Mouse (Mus musculus) thymus, postnatal 25 days (tissue): ENCODE measurements around the gene Crebbp.

Experiments used
- DNase-seq: peaks from one replicate; pipeline ENCODE4 v3.0.0; 2022

Gene Crebbp

DNA sequence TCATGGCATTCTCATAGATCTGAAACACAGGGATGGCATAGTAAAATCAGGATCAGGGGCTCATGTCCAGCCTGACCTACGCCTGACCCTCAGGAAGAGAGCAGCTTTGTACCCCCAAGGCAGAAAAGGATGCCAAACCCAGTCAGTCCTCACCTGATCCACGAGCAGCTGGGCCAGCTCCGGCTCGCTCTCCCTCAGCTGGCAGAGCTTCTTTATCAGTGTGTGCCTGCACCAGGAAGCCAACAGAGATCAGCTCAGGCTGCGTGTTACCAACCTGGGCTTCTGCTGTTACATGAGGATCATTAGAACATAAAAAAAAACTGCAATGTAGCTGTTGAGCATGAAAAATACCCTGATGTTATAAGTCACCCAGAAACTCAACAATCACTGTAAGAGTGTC lies 173.6 kb downstream of the Crebbp start:
- no peak for DNase-seq

DNA sequence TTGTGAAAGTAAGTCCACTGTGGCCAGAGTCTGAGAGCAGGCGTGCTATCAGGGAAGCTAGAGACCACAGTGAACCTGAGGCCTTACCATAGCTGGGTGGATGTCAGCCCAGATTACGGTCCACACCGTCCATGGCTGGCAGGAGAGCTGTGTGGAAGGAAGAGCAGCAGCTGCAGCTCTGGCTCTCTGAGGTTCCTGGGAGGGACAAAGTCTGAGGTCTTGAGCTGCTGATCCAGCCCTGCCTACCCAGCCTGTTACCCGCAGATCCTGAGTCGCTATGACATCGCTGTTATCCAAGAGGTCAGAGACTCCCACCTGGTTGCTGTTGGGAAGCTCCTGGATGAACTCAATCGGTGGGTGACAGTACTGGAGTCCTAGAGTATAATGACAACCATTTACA lies 176.1 kb downstream of the Crebbp start:
- no peak for DNase-seq

DNA sequence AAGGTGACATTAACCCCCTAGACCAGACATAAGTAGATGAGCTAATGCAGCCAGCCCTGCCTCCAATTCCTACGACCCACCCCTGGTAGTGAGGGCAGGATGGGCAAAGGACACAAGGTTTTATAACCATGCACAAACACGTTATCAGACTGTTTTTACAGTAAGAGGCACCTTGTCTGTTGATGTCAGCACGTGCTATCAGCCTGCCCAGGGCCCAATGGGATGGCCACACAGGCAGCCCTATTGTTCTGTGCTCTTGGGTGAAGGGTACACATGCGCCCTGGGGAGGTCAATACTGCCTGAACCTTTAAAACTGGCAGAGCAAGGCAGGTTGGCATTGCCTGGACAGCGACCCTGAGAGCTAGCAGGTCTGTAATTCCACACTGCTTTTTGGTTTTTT lies 177.0 kb downstream of the Crebbp start, which contains the start of gene Dnase1:
Dnase1 (plus strand) TSS at position 136 of the 400 bp plus-strand sequence.
- DNase-seq: no peak

DNA sequence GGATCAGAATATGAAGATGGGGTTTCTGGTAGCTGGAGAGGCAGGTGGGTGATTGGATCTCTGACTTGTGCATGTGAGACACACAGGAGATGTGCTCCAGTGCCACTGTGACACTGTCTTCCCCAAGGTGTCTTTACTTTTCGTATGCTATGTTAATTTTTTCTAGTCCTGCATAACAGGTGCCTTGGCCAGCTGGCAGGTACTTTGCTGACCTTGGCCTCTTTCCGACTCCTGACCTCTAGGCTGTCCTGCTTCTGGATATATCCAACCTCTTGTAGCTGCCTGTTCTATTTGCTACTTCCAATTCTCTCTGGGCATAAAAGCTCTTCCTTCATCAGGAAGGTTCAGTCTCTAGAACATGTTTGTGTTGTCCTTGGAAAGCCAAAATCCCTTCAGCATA lies 178.2 kb downstream of the Crebbp start:
- DNase-seq: no peak

DNA sequence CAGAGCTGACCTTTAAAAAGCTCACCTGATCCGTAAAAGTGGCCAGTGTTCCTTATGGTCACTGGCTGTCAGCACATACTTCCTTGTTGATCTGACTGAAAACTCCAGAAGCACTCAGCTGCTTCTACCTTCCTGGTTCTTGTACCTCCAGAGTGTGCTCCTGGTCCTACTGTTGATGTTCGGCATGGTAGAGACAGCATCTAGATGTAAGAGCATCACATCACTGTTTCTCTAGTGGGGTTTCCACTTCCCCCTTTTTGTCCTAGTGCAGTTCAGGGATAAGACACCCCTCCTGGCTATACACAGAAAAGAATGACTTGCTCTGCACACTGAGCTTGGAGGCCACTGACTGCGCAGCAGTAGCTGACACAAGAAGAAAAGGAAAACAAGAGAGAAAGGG lies 179.3 kb downstream of the Crebbp start:
- no peak for DNase-seq

DNA sequence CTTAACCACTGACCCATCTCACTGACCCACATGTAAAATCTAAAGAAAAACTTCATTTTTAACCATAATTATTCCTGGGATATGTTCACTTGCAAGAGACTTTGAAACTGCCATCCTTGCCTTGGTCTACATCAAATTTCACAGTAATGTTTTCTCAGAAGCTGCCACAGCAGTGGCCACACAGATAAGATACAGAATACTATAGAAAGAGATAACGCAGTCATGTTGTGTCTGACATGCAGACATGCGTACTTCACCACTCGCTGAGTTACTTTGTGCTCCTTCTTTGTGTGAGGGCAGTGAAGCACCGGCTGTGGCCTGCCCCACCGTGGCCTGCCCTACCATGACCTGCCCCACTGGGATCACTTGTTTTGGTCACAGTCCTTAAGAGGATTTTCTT lies 179.8 kb downstream of the Crebbp start:
- DNase-seq: no peak

DNA sequence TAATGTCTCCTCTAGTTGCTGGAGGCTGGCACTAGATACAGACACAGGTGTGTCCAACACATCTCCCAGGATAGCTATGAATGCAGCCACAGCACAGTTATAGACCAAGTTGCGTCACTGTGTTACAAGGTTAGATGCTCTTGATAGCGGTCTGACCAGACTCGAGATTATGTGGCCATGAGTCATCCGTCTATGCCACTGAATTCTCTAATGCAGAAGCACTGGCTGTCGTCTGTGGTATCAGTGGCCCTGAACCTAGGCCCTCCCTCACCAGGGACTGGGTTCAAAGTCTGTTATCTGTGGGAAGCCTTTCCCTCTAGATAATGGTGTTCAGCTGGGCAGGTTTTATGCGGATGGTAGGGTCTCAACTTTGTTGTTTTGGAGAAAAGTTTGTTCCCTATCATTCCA lies 181.5 kb downstream of the Crebbp start:
- DNase-seq: no peak

DNA sequence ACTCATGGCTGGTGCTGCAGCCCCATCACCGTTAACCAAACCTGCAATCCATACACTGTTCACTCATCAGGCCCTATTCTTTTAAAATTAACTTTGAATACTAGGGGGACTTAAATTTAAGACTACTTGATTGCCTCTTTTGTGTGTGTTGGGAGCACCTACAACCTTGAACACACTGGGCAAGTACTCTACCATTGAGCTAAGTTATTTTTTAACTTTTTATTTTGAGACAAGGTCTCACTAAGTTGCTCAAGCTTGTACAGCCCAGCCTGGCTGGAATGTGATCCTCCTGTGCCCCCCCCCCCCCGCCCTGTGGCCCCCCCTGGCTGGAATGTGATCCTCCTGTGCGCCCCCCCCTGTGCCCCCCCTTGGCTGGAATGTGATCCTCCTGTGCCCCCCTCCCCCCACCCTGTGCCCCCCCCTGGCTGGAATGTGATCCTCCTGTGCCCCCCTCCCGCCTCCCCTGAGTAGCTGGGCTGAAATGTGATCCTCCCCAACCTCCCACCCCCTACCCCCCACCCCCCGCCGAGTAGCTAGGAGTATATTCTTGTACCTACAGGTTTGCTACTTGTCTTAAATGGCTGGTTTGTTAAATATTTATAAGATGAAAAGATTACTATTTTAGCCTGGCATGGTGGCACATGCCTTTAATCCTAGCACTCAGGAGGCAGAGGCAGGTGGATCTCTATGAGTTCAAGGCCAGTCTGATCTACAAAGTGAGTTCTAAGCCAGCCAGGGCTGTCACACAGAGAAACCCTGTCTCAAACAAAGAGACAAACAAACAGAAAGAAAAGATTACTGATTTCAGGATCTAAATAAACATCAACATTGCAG lies 182.1 kb downstream of the Crebbp start:
- no peak for DNase-seq
